Mouse (Mus musculus): ENCODE measurements around the gene Dnajc4. TPM values are rescaled to one million over a fixed set of nuclear protein-coding genes. Genes with fewer than 3 reads are reported as not detected.

Gene Dnajc4
- polyA plus RNA-seq, 1 experiment = 28.5 TPM

GRCm38 (mm10) chr19:6996006-6996405 is 3.6 kb upstream of the Dnajc4 start, which contains the start of the genes Nudt22 and Trpt1:
Gene Nudt22 (minus strand): TSS chr19:6996117.
Gene Trpt1 (plus strand): TSS chr19:6996131.
- H3ac ChIP-seq (ENCODE audit: control insufficient read depth, insufficient read length) = peak within 1 kb of the TSS; percentile 3
- H3K27me3 ChIP-seq (ENCODE audit: control insufficient read depth, insufficient read depth, insufficient read length) = no peaks in the 10 kb centered on the region
- no peaks in the 10 kb centered on the region for H3K79me2 ChIP-seq (ENCODE audit: control insufficient read depth, insufficient read depth)
- H3K4me2 ChIP-seq (ENCODE audit: low read depth) = peak within 1 kb of the TSS; percentile 97
- no peaks in the 10 kb centered on the region for H3K36me3 ChIP-seq (ENCODE audit: control insufficient read depth, insufficient read depth)
- no peak for TF ChIP-seq MYOD1 (IDR thresholded peaks at IDR 0.05; ENCODE audit: control insufficient read depth in 1 of 3, insufficient read length in 2 of 3, low read depth in 2 of 3)
- TF ChIP-seq POLR2A (IDR thresholded peaks at IDR 0.05; ENCODE audit: insufficient read length, low read depth) = peak; percentile 75
- TF ChIP-seq POLR2AphosphoS2 (IDR thresholded peaks at IDR 0.05; ENCODE audit: insufficient read length, low read depth) = peak; percentile 50
- H3K4me3 ChIP-seq = peak within 1 kb of the TSS; percentile 42

GRCm38 (mm10) chr19:6995255-6995991 is 3.1 kb upstream of the Dnajc4 start:
- peak overlapping the region; percentile 97 for H3K4me2 ChIP-seq (ENCODE audit: low read depth)
- H3K79me2 ChIP-seq (ENCODE audit: control insufficient read depth, insufficient read depth) = no peaks in the 10 kb centered on the region
- TF ChIP-seq E2F4 (IDR thresholded peaks at IDR 0.05; ENCODE audit: insufficient read depth) = no peak
- TF ChIP-seq MYOG (IDR thresholded peaks at IDR 0.05; ENCODE audit: control insufficient read depth in 1 of 3, insufficient read depth in 1 of 3, insufficient read length in 2 of 3, low read depth in 2 of 3) = peak in 2 of 3 experiments; percentile 35 to 59
- no peaks in the 10 kb centered on the region for H3K36me3 ChIP-seq (ENCODE audit: control insufficient read depth, insufficient read depth)
- peak overlapping the region; percentile 3 for H3ac ChIP-seq (ENCODE audit: control insufficient read depth, insufficient read length)
- H3K4me3 ChIP-seq = peak overlapping the region; percentile 42
- H3K27me3 ChIP-seq (ENCODE audit: control insufficient read depth, insufficient read depth, insufficient read length) = no peaks in the 10 kb centered on the region

GRCm38 (mm10) chr19:6994489-6994888 is 2.1 kb upstream of the Dnajc4 start:
- Histone ChIP-seq H3K27me3 (ENCODE audit: control insufficient read depth, insufficient read depth, insufficient read length) (no peaks in the 10 kb centered on the region), H3K36me3 (ENCODE audit: control insufficient read depth, insufficient read depth) (no peaks in the 10 kb centered on the region), H3K4me3 (peak overlapping the region; percentile 42), H3K4me2 (ENCODE audit: low read depth) (peak overlapping the region; percentile 97), H3ac (ENCODE audit: control insufficient read depth, insufficient read length) (no peak overlapping the region), H3K79me2 (ENCODE audit: control insufficient read depth, insufficient read depth) (no peaks in the 10 kb centered on the region)
- no peak for TF ChIP-seq REST (IDR thresholded peaks at IDR 0.05; ENCODE audit: insufficient read depth, insufficient read length)
- TF ChIP-seq POLR2AphosphoS2 (IDR thresholded peaks at IDR 0.05; ENCODE audit: insufficient read length, low read depth) = no peak
- TF ChIP-seq MAX (IDR thresholded peaks at IDR 0.05; ENCODE audit: low read depth) = no peak
- no peak for TF ChIP-seq E2F4 (IDR thresholded peaks at IDR 0.05; ENCODE audit: insufficient read depth)
- TF ChIP-seq CEBPB (IDR thresholded peaks at IDR 0.05; ENCODE audit: insufficient read depth, poor library complexity, severe bottlenecking) = no peak
- TF ChIP-seq USF1 (IDR thresholded peaks at IDR 0.05; ENCODE audit: low read depth) = no peak
- TF ChIP-seq MYOD1 (IDR thresholded peaks at IDR 0.05; ENCODE audit: control insufficient read depth in 1 of 3, insufficient read length in 2 of 3, low read depth in 2 of 3) = no peak
- no peak for TF ChIP-seq TCF12 (IDR thresholded peaks at IDR 0.05; ENCODE audit: insufficient read depth, poor library complexity, severe bottlenecking)
- no peak for TF ChIP-seq SRF (IDR thresholded peaks at IDR 0.05; ENCODE audit: control insufficient read depth, insufficient read length, low read depth)
- TF ChIP-seq TCF3 (IDR thresholded peaks at IDR 0.05; ENCODE audit: insufficient read length, low read depth) = no peak
- no peak for TF ChIP-seq MYOG (IDR thresholded peaks at IDR 0.05; ENCODE audit: control insufficient read depth in 1 of 3, insufficient read depth in 1 of 3, insufficient read length in 2 of 3, low read depth in 2 of 3)
- no peak for TF ChIP-seq POLR2A (IDR thresholded peaks at IDR 0.05; ENCODE audit: insufficient read length, low read depth)

GRCm38 (mm10) chr19:6994002-6994401 is 1.6 kb upstream of the Dnajc4 start:
- H3K79me2 ChIP-seq (ENCODE audit: control insufficient read depth, insufficient read depth) = no peaks in the 10 kb centered on the region
- no peak overlapping the region for H3K4me3 ChIP-seq
- no peaks in the 10 kb centered on the region for H3K27me3 ChIP-seq (ENCODE audit: control insufficient read depth, insufficient read depth, insufficient read length)
- H3K36me3 ChIP-seq (ENCODE audit: control insufficient read depth, insufficient read depth) = no peaks in the 10 kb centered on the region
- H3K4me2 ChIP-seq (ENCODE audit: low read depth) = no peak overlapping the region
- TF ChIP-seq E2F4 (IDR thresholded peaks at IDR 0.05; ENCODE audit: insufficient read depth) (no peak), POLR2AphosphoS2 (IDR thresholded peaks at IDR 0.05; ENCODE audit: insufficient read length, low read depth) (no peak), POLR2A (IDR thresholded peaks at IDR 0.05; ENCODE audit: insufficient read length, low read depth) (no peak), MYOG (IDR thresholded peaks at IDR 0.05; ENCODE audit: control insufficient read depth in 1 of 3, insufficient read depth in 1 of 3, insufficient read length in 2 of 3, low read depth in 2 of 3) (no peak), TCF12 (IDR thresholded peaks at IDR 0.05; ENCODE audit: insufficient read depth, poor library complexity, severe bottlenecking) (no peak), REST (IDR thresholded peaks at IDR 0.05; ENCODE audit: insufficient read depth, insufficient read length) (no peak), CEBPB (IDR thresholded peaks at IDR 0.05; ENCODE audit: insufficient read depth, poor library complexity, severe bottlenecking) (no peak), MYOD1 (IDR thresholded peaks at IDR 0.05; ENCODE audit: control insufficient read depth in 1 of 3, insufficient read length in 2 of 3, low read depth in 2 of 3) (no peak), USF1 (IDR thresholded peaks at IDR 0.05; ENCODE audit: low read depth) (no peak), TCF3 (IDR thresholded peaks at IDR 0.05; ENCODE audit: insufficient read length, low read depth) (no peak), MAX (IDR thresholded peaks at IDR 0.05; ENCODE audit: low read depth) (no peak), SRF (IDR thresholded peaks at IDR 0.05; ENCODE audit: control insufficient read depth, insufficient read length, low read depth) (no peak)
- H3ac ChIP-seq (ENCODE audit: control insufficient read depth, insufficient read length) = no peak overlapping the region
